Mouse (Mus musculus) cerebellum, postnatal 25 days (tissue): ENCODE measurements at regions not wholly inside any gene's neighbourhood (a gene's known extent, or its start where the extent isn't known, plus 50 kb on each side); places are given as distances from the start of the nearest gene placed in this dataset.

Experiments used
- DNase-seq, 2 experiments: peaks; one replicate each; pipeline ENCODE4 v3.0.0; 2021; ENCODE audit warnings: mixed read lengths in 2 of 2

GRCm38 (mm10) chr6:44793348-44793747, 265.8 kb upstream of the Cntnap2 start:
- DNase-seq: no peak

- DNase-seq: peak in 1 of 2 experiments; percentile 13
These were observed 243.8 kb upstream of the Cntnap2 start for GRCm38 (mm10) chr6:44815362-44815761.

- DNase-seq: no peak
These were observed 215.0 kb upstream of the Cntnap2 start for GRCm38 (mm10) chr6:44844177-44844576.

- DNase-seq: no peak
These were observed 209.7 kb upstream of the Cntnap2 start for GRCm38 (mm10) chr6:44849477-44849876.

- no peak for DNase-seq
These were observed 208.3 kb upstream of the Cntnap2 start for GRCm38 (mm10) chr6:44850829-44851228.

- no peak for DNase-seq
These were observed 158.9 kb upstream of the Cntnap2 start for GRCm38 (mm10) chr6:44900249-44900648.
